Mouse (Mus musculus): ENCODE data around the gene Scyl1. TPM values are rescaled to one million over a fixed set of nuclear protein-coding genes. Genes with fewer than 3 reads are reported as not detected.

The Scyl1 gene
- total and polyA plus RNA-seq, 3 experiments, result 36.0 to 64.1 TPM; not detected in 1

- no peak for DNase-seq (ENCODE audit: low read depth, low spot score)
- no peaks in the 10 kb centered on the region for H3K79me2 ChIP-seq (ENCODE audit: control insufficient read depth, insufficient read depth, low read length, poor library complexity)
- H3K4me3 ChIP-seq (ENCODE audit: control insufficient read depth in 1 of 2, insufficient read depth in 1 of 2, low read depth in 2 of 2, low read length in 2 of 2), result no peak overlapping the region
- H3K27me3 ChIP-seq (ENCODE audit: control insufficient read depth in 1 of 2, insufficient read depth in 2 of 2, low read length in 2 of 2), result no peaks in the 10 kb centered on the region
- no peak for TF ChIP-seq TBP (IDR thresholded peaks at IDR 0.05; ENCODE audit: low read depth, low read length)
- no peak for TF ChIP-seq CHD1 (IDR thresholded peaks at IDR 0.05; ENCODE audit: low read depth, low read length)
- TF ChIP-seq GATA1 (IDR thresholded peaks at IDR 0.05; ENCODE audit: low read depth, low read length), result no peak
- TF ChIP-seq GABPA (IDR thresholded peaks at IDR 0.05; ENCODE audit: low read depth, low read length), result no peak
- TF ChIP-seq POLR2AphosphoS2 (IDR thresholded peaks at IDR 0.05; ENCODE audit: low read length), result no peak
- no peaks in the 10 kb centered on the region for H3K9me3 ChIP-seq (replicated peaks; ENCODE audit: insufficient read depth, low read length)
- H3K4me1 ChIP-seq (ENCODE audit: control insufficient read depth in 1 of 2, insufficient read depth in 2 of 2, low read length in 2 of 2), result no peaks in the 10 kb centered on the region
- H3K27ac ChIP-seq (ENCODE audit: control insufficient read depth, low read depth, low read length), result no peak overlapping the region
- H3K9ac ChIP-seq (ENCODE audit: control insufficient read depth, low read depth, low read length, poor library complexity, severe bottlenecking), result no peak overlapping the region
- H3K36me3 ChIP-seq (ENCODE audit: control insufficient read depth in 1 of 2, insufficient read depth in 2 of 2, low read length in 2 of 2), result no peaks in the 10 kb centered on the region
Measured at GRCm38 (mm10) chr19:5758878-5759403, 12.3 kb downstream of the Scyl1 start.

- DNase-seq (ENCODE audit: low read depth, low spot score), result no peak
- Histone ChIP-seq H3K9me3 (replicated peaks; ENCODE audit: insufficient read depth, low read length) (no peaks in the 10 kb centered on the region), H3K9ac (ENCODE audit: control insufficient read depth, low read depth, low read length, poor library complexity, severe bottlenecking) (no peak overlapping the region), H3K79me2 (ENCODE audit: control insufficient read depth, insufficient read depth, low read length, poor library complexity) (no peaks in the 10 kb centered on the region), H3K36me3 (ENCODE audit: control insufficient read depth in 1 of 2, insufficient read depth in 2 of 2, low read length in 2 of 2) (no peaks in the 10 kb centered on the region), H3K4me3 (ENCODE audit: control insufficient read depth in 1 of 2, insufficient read depth in 1 of 2, low read depth in 2 of 2, low read length in 2 of 2) (no peak overlapping the region), H3K4me1 (ENCODE audit: control insufficient read depth in 1 of 2, insufficient read depth in 2 of 2, low read length in 2 of 2) (no peaks in the 10 kb centered on the region), H3K27me3 (ENCODE audit: control insufficient read depth in 1 of 2, insufficient read depth in 2 of 2, low read length in 2 of 2) (no peaks in the 10 kb centered on the region), H3K27ac (ENCODE audit: control insufficient read depth, low read depth, low read length) (no peak overlapping the region)
- TF ChIP-seq CTCF (IDR thresholded peaks at IDR 0.05 in 2 of 3, conservative IDR thresholded peaks at IDR 0.05 in 1 of 3; ENCODE audit: control insufficient read depth in 1 of 3, insufficient read depth in 1 of 3, low read depth in 2 of 3, low read length in 3 of 3, poor library complexity in 1 of 3, severe bottlenecking in 1 of 3) (no peak), ZNF384 (IDR thresholded peaks at IDR 0.05; ENCODE audit: low read depth, low read length) (no peak), USF2 (IDR thresholded peaks at IDR 0.05; ENCODE audit: borderline replicate concordance in 1 of 2, insufficient read depth in 1 of 2, low read depth in 1 of 2, low read length in 2 of 2) (no peak), RAD21 (IDR thresholded peaks at IDR 0.05; ENCODE audit: low read depth, low read length) (no peak), RCOR1 (IDR thresholded peaks at IDR 0.05; ENCODE audit: low read depth, low read length) (no peak), TCF12 (IDR thresholded peaks at IDR 0.05; ENCODE audit: low read depth, low read length) (no peak), ZKSCAN1 (IDR thresholded peaks at IDR 0.05; ENCODE audit: low read depth, low read length) (no peak), POLR2A (IDR thresholded peaks at IDR 0.05; ENCODE audit: control insufficient read depth in 1 of 2, insufficient read depth in 1 of 2, low read depth in 1 of 2, low read length in 2 of 2, poor library complexity in 1 of 2) (no peak), ETS1 (IDR thresholded peaks at IDR 0.05; ENCODE audit: low read depth, low read length) (no peak), E2F4 (IDR thresholded peaks at IDR 0.05; ENCODE audit: borderline replicate concordance, low read depth, low read length) (no peak), CHD2 (IDR thresholded peaks at IDR 0.05; ENCODE audit: low read length) (no peak)
Measured at GRCm38 (mm10) chr19:5756991-5757636, 14.1 kb downstream of the Scyl1 start.
